Mouse (Mus musculus) kidney, adult 2 months (tissue): Measurements from ENCODE around the gene Tpcn2. TPM values are rescaled to one million over a fixed set of nuclear protein-coding genes. Genes with fewer than 3 reads are reported as not detected.
A peak's percentile ranks its signal among the peaks of the same experiment; 100 is the strongest.

Source experiments
- DNase-seq: peaks from one replicate; pipeline ENCODE4 v3.0.0; 2021
- H3K27ac ChIP-seq: fragments of 200-500 bp; 2 replicates; pipeline ENCODE4 v1.5.1; 2012; ENCODE audit warnings: low read depth, low read length, control low read depth, inconsistent platforms; ENCODE audit not compliant: insufficient read depth
- H3K27me3 ChIP-seq: fragments of 200-500 bp; replicated peaks from 2 replicates; pipeline ENCODE4 v1.6.1; 2012; ENCODE audit warnings: mild to moderate bottlenecking, moderate library complexity, low read length, inconsistent platforms; ENCODE audit not compliant: control insufficient read depth, insufficient read depth
- H3K36me3 ChIP-seq: fragments of 200-500 bp; 2 replicates; pipeline ENCODE4 v1.6.1; 2012; ENCODE audit warnings: mild to moderate bottlenecking, moderate library complexity, low read length, inconsistent platforms; ENCODE audit not compliant: control insufficient read depth, insufficient read depth
- H3K4me1 ChIP-seq: fragments of 200-500 bp; 2 replicates; pipeline ENCODE4 v1.6.1; 2011; ENCODE audit warnings: low read length; ENCODE audit not compliant: control insufficient read depth, insufficient read depth
- H3K4me3 ChIP-seq: fragments of 200-500 bp; 2 replicates; pipeline ENCODE4 v1.5.1; 2011; ENCODE audit warnings: mild to moderate bottlenecking, low read depth, low read length, control low read depth; ENCODE audit not compliant: insufficient read depth
- CTCF ChIP-seq: fragments of 200-500 bp; conservative IDR thresholded peaks from 2 replicates; pipeline ENCODE4 v1.5.1; 2011; ENCODE audit warnings: low read depth, mild to moderate bottlenecking, control low read depth, low read length, moderate library complexity, mixed read lengths; ENCODE audit not compliant: insufficient read depth, insufficient read length
- POLR2A ChIP-seq: fragments of 200-500 bp; IDR thresholded peaks from one replicate; pipeline ENCODE4 v1.6.1; 2011; ENCODE audit warnings: low read depth, low read length, control low read depth
- WGBS: fragments of 180-500 bp; shearing (Covaris S2); methylation state at CpG from one replicate; pipeline ENCODE4 v1.1.7; 2018; 5-methylcytosine and 5-hydroxymethylcytosine counted together
- polyA plus RNA-seq: library from polyadenylated mRNA; depleted of rRNA; stranded (reverse); fragments of >200 nt; gene quantifications from 2 replicates; pipeline ENCODE4 v1.2.3, GENCODE M21; 2012

The Tpcn2 gene
- polyA plus RNA-seq, 1 experiment = 9.5 TPM

DNA sequence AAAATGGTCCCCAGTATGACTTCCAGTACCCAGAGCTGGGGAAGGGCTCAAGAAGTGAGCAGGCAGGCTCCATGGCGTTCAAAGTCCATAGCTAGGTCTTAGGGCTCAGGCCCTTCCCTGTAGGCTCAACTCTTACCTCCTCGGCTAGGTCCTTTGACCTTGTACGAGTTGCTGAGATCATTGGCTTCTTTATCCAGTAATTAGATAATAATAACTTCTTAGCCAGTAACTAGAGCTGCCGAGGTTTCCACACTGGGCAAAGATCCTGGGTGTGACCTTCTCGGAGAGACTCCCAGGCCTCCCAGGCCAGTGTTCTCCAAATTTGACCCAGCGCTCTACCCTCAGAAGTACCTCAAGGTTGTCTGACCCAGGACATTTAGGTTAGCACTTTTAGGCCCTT lies 57.2 kb downstream of the Tpcn2 start:
- peak; percentile 81 for DNase-seq
- Histone ChIP-seq H3K27me3 (no peaks in the 10 kb centered on the region), H3K4me3 (no peak overlapping the region), H3K4me1 (peaks cover 44% of the 10 kb centered on the region), H3K36me3 (no peaks in the 10 kb centered on the region), H3K27ac (peak overlapping the region; percentile 34)
- WGBS = 60% methylated on average over 6 of the region's 6 CpGs
- TF ChIP-seq CTCF (no peak), POLR2A (no peak)

DNA sequence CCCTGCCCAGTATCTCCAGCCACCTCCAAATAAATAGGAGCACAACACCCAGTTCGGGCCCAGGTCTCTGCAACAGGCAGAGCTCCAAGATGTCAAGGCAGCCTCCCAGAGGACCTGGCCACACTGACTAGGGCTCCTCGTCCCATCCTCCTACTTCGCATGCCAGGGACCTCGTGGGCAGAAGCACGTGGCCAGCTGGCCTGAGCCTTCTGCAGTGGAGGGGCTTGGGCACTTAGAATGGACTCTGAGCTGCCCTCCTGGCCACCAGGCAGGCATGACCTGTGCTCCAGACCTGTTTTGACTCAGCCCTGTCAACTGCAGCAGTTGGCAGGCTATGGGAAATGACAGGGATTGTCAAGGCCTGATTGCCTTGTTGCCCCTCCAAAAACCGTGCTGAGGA lies 58.2 kb downstream of the Tpcn2 start:
- peak; percentile 90 for DNase-seq
- TF ChIP-seq CTCF = no peak
- TF ChIP-seq POLR2A = no peak
- peak overlapping the region; percentile 73 for H3K27ac ChIP-seq
- WGBS = 63% methylated on average over 6 of the region's 6 CpGs
- no peak overlapping the region for H3K4me3 ChIP-seq
- no peaks in the 10 kb centered on the region for H3K36me3 ChIP-seq
- peaks cover 38% of the 10 kb centered on the region for H3K4me1 ChIP-seq
- H3K27me3 ChIP-seq = no peaks in the 10 kb centered on the region

DNA sequence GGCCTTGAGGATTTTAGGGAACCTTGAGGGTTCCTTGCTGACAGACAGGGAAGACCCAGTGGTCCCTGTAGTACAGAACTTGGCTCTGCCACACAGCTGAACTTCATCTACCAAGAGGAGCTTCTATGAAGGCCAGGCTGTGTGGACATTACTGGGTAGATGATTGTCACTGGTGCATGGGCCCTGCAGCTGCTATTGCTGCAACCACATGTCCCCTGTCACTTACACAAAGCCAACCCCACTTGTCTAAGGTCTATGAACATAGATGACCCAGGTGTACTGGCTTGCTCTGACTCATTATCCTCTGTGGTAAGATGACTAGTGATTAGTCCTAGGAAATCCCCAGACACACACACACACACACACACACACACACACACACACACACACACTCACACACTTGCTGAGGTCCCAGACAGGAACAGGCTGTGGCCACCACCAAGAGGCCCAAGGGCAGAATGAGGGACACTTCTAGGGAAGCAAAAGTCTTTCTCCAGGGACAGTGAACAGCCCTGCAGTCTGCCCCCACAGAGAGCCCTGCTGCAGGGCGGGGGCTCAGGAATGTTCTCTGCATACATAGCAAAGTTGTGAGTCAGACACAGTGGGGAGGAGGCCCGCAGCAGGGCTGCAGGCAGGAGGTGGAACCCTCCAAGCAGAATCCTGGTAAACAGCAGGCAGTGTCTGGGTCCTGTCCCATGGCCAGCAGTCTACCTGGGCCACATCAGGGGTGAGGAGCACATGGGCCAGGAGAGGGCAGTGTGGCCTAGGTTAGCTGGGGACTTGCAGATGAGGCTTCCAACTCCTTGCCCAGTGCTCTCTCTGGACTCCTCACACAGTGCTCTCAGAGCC lies 61.7 kb downstream of the Tpcn2 start:
- 8% methylated on average over 2 of the region's 2 CpGs for WGBS
- H3K36me3 ChIP-seq = no peaks in the 10 kb centered on the region
- TF ChIP-seq CTCF = peak; percentile 67; the same call in 1 of the 2 replicates
- no peak for TF ChIP-seq POLR2A
- peak; percentile 78 for DNase-seq
- no peaks in the 10 kb centered on the region for H3K27me3 ChIP-seq
- H3K27ac ChIP-seq = peak overlapping the region; percentile 21
- H3K4me1 ChIP-seq = peaks cover 24% of the 10 kb centered on the region
- H3K4me3 ChIP-seq = no peak overlapping the region

DNA sequence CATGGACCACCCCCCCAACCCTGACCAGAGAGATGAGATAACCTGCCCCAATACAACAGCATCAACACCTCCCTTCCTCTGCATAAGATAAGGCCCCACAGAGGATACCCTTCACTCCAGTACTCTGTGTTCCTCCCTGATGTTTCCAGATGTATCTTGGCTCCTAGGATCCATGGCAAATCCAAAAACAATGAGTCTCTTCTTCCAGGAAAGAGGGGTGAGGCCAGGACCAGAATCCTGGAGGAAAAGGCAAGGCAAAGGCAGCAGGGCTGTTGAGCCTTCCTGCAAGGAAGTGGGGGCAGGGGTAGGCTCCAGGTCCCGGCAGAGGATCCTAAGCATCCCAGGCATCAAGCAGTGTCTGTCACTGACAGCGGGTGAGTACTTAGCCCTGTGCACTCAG lies 62.5 kb downstream of the Tpcn2 start:
- Histone ChIP-seq H3K4me3 (no peak overlapping the region), H3K27me3 (no peaks in the 10 kb centered on the region), H3K27ac (peak overlapping the region; percentile 21), H3K36me3 (no peaks in the 10 kb centered on the region), H3K4me1 (peaks cover 21% of the 10 kb centered on the region)
- TF ChIP-seq POLR2A = no peak
- 66% methylated on average over 2 of the region's 2 CpGs for WGBS
- no peak for DNase-seq

DNA sequence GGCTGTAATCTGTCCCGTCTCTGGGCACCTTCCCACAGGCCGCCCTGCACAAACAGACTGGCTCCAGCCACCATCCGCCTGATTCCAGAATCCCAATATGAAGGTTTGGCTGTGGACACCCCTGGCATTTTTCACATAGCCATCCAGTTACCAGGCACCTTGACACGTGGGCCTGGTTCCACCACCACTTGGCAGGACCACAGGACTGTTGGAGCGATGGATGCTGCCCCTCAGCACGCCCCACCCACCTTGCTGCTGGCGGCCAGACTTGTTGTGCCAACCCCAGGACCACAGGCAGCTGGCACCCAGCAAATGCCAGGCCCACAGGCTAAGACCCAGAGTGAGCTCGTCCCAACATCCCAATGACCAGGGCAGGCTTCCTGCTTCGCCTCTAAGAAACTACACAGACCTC lies 64.4 kb downstream of the Tpcn2 start:
- Histone ChIP-seq H3K27ac (peak overlapping the region; percentile 77), H3K36me3 (no peaks in the 10 kb centered on the region), H3K4me3 (no peak overlapping the region), H3K4me1 (peaks cover 13% of the 10 kb centered on the region), H3K27me3 (no peaks in the 10 kb centered on the region)
- DNase-seq = peak; percentile 67
- TF ChIP-seq POLR2A (no peak), CTCF (no peak)
- WGBS = 65% methylated on average over 9 of the region's 9 CpGs

DNA sequence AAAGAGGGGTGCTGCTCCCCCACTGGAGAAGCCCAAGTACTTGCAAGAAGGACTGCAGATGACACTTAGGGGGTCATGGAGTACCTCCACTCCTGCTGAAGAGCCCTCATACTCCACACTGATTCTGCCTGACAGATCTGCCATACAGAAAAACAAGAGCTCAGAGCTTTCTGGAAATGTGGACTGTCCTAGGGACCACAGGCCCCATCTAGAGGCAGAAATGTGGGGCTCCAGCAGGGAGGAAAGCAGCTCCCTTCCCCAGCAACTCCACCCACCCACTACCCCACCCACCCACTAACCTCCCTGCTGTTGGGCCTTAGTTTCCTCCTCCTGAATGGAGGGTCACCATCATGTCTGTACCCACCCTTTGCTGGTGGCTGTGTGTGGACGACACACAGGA lies 67.2 kb downstream of the Tpcn2 start:
- no peak; the same call in 1 of the 2 replicates for TF ChIP-seq CTCF
- no peak for DNase-seq
- 43% methylated on average over 1 of the region's 1 CpGs for WGBS
- no peaks in the 10 kb centered on the region for H3K27me3 ChIP-seq
- no peak overlapping the region for H3K4me3 ChIP-seq
- no peak overlapping the region for H3K27ac ChIP-seq
- no peaks in the 10 kb centered on the region for H3K36me3 ChIP-seq
- H3K4me1 ChIP-seq = peaks cover 2% of the 10 kb centered on the region; the same call in 1 of the 2 replicates

DNA sequence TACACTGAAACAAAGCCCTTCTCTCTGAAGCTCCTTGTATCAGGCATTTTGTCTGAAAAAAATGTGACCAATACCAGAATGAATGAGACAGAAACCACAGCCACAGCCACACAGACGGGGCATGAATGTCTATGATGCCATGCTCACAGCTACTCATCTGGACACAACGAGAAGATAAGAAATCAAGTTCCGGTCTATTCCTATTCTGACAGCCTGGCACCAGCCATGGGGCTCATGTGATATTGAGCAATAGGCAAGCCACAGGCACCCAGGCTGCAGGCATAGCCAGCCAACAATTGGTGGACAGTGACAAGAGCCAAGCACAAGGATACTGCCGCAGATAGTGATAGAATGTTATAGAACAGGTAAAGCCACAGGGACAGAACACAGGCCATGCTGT lies 68.3 kb downstream of the Tpcn2 start:
- H3K36me3 ChIP-seq = no peaks in the 10 kb centered on the region
- TF ChIP-seq CTCF (no peak), POLR2A (no peak)
- DNase-seq = no peak
- WGBS = 96% methylated on average over 4 of the region's 4 CpGs
- no peak overlapping the region for H3K4me3 ChIP-seq
- H3K27me3 ChIP-seq = no peaks in the 10 kb centered on the region
- no peaks in the 10 kb centered on the region for H3K4me1 ChIP-seq
- no peak overlapping the region for H3K27ac ChIP-seq
